Mouse (Mus musculus) kidney, postnatal 0 days (tissue): ENCODE results near the gene Rin2. TPM values are rescaled to one million over a fixed set of nuclear protein-coding genes. Genes with fewer than 3 reads are reported as not detected.

Experiments
- ATAC-seq: fragments of 200-750 bp; cut with Nextera tagmentation; replicated peaks from 2 replicates; pipeline ENCODE4 v1.8.0; 2017; ENCODE audit warnings: low read depth, moderate number of reproducible peaks, moderate TSS enrichment, moderate library complexity; ENCODE audit not compliant: low FRiP score
- DNase-seq: peaks from one replicate; pipeline ENCODE4 v3.0.0-alpha.2; 2016; ENCODE audit warnings: low spot score
- H3K27ac ChIP-seq: fragments of 300-500 bp; sonication (generic); 2 replicates; pipeline ENCODE4 v1.5.1; 2014; ENCODE audit warnings: mild to moderate bottlenecking
- H3K27me3 ChIP-seq: fragments of 300-500 bp; sonication (generic); 2 replicates; pipeline ENCODE4 v1.6.1; 2014; ENCODE audit warnings: low read length, mixed read lengths; ENCODE audit not compliant: insufficient read depth
- H3K36me3 ChIP-seq: fragments of 300-500 bp; sonication (generic); 2 replicates; pipeline ENCODE4 v1.6.1; 2014; ENCODE audit warnings: low read length, mixed read lengths; ENCODE audit not compliant: insufficient read depth
- H3K4me1 ChIP-seq: fragments of 300-500 bp; sonication (generic); replicated peaks from 2 replicates; pipeline ENCODE4 v1.6.1; 2014; ENCODE audit warnings: antibody characterized with exemption, low read length, mixed read lengths; ENCODE audit not compliant: insufficient read depth
- H3K4me2 ChIP-seq: fragments of 300-500 bp; sonication (generic); 2 replicates; pipeline ENCODE4 v1.6.1; 2014; ENCODE audit warnings: mild to moderate bottlenecking, low read length, moderate library complexity, mixed read lengths
- H3K4me3 ChIP-seq: fragments of 300-500 bp; sonication (generic); replicated peaks from 2 replicates; pipeline ENCODE4 v1.5.1; 2014; ENCODE audit warnings: low read depth, low read length
- H3K9ac ChIP-seq: fragments of 300-500 bp; sonication (generic); 2 replicates; pipeline ENCODE4 v1.6.1; 2014; ENCODE audit warnings: low read depth, low read length
- H3K9me3 ChIP-seq: fragments of 300-500 bp; sonication (generic); replicated peaks from 2 replicates; pipeline ENCODE4 v1.6.1; 2016; ENCODE audit warnings: low read length, inconsistent platforms, mixed read lengths
- CTCF ChIP-seq: IDR thresholded peaks from 2 replicates; pipeline ENCODE4 v1.5.1; 2016; ENCODE audit warnings: antibody characterized with exemption, low read depth, mild to moderate bottlenecking, moderate library complexity
- WGBS: fragments of 180-500 bp; shearing (Covaris S2); extraction: QIAGEN DNeasy Blood & Tissue Kit; methylation state at CpG from one replicate; pipeline ENCODE4 v1.1.7; 2014; 5-methylcytosine and 5-hydroxymethylcytosine counted together
- polyA plus RNA-seq: library from polyadenylated mRNA; unstranded; fragments of >200 nt; fragmentation: Nextera tagmentation; extraction: Ambion mirVana; gene quantifications from 2 replicates; pipeline ENCODE4 v1.2.1, GENCODE M21; 2015

Rin2 gene
- polyA plus RNA-seq, 1 experiment from 2014 or later: 23.8 TPM

- no peak overlapping the region for H3K27ac ChIP-seq
- no peaks in the 10 kb centered on the region for H3K4me1 ChIP-seq
- ATAC-seq (no peak), DNase-seq (peak; percentile 63)
- no peaks in the 10 kb centered on the region for H3K27me3 ChIP-seq
- no peak overlapping the region for H3K9ac ChIP-seq
- peaks cover 3% of the 10 kb centered on the region; the same call in 1 of the 2 replicates for H3K36me3 ChIP-seq
- no peak for TF ChIP-seq CTCF
- 27% methylated on average over 5 of the region's 5 CpGs for WGBS
- H3K4me3 ChIP-seq: no peak overlapping the region
- no peaks in the 10 kb centered on the region for H3K9me3 ChIP-seq
- H3K4me2 ChIP-seq: no peak overlapping the region
Observed at GRCm38 (mm10) chr2:145737196-145737595, 62.2 kb downstream of the Rin2 start.

GRCm38 (mm10) chr2:145740729-145741128, 65.7 kb downstream of the Rin2 start:
- 97% methylated on average over 5 of the region's 5 CpGs for WGBS
- ATAC-seq (no peak), DNase-seq (no peak)
- no peak for TF ChIP-seq CTCF
- no peak overlapping the region for H3K27ac ChIP-seq
- H3K36me3 ChIP-seq: peaks cover 5% of the 10 kb centered on the region; the same call in 1 of the 2 replicates
- H3K9ac ChIP-seq: no peak overlapping the region
- H3K4me2 ChIP-seq: no peak overlapping the region
- no peaks in the 10 kb centered on the region for H3K27me3 ChIP-seq
- H3K9me3 ChIP-seq: no peaks in the 10 kb centered on the region
- no peak overlapping the region for H3K4me3 ChIP-seq
- no peaks in the 10 kb centered on the region for H3K4me1 ChIP-seq

GRCm38 (mm10) chr2:145742795-145743710, 68.0 kb downstream of the Rin2 start:
- 37% methylated on average over 13 of the region's 13 CpGs for WGBS
- H3K27me3 ChIP-seq: no peaks in the 10 kb centered on the region
- no peak overlapping the region for H3K4me2 ChIP-seq
- H3K9ac ChIP-seq: no peak overlapping the region
- no peak overlapping the region for H3K27ac ChIP-seq
- no peak for TF ChIP-seq CTCF
- no peak overlapping the region for H3K4me3 ChIP-seq
- DNase-seq (no peak), ATAC-seq (no peak)
- H3K4me1 ChIP-seq: no peaks in the 10 kb centered on the region
- H3K36me3 ChIP-seq: peaks cover 5% of the 10 kb centered on the region; the same call in 1 of the 2 replicates
- no peaks in the 10 kb centered on the region for H3K9me3 ChIP-seq

GRCm38 (mm10) chr2:145746406-145746805, 71.4 kb downstream of the Rin2 start:
- Histone ChIP-seq H3K9me3 (no peaks in the 10 kb centered on the region), H3K36me3 (0 out of 2 replicates have a peak, but pooled peaks cover 2% of the 10 kb centered on the region), H3K27ac (no peak overlapping the region), H3K4me1 (no peaks in the 10 kb centered on the region), H3K9ac (no peak overlapping the region), H3K4me3 (no peak overlapping the region), H3K4me2 (no peak overlapping the region), H3K27me3 (no peaks in the 10 kb centered on the region)
- DNase-seq (no peak), ATAC-seq (no peak)
- TF ChIP-seq CTCF: no peak
- 76% methylated on average over 1 of the region's 1 CpGs for WGBS

GRCm38 (mm10) chr2:145749645-145750044, 74.6 kb downstream of the Rin2 start:
- H3K4me2 ChIP-seq: no peak overlapping the region
- no peaks in the 10 kb centered on the region for H3K27me3 ChIP-seq
- no peaks in the 10 kb centered on the region for H3K9me3 ChIP-seq
- DNase-seq (no peak), ATAC-seq (no peak)
- H3K4me1 ChIP-seq: no peaks in the 10 kb centered on the region
- no peak overlapping the region for H3K4me3 ChIP-seq
- no peak overlapping the region for H3K27ac ChIP-seq
- no peak overlapping the region for H3K9ac ChIP-seq
- 0 out of 2 replicates have a peak, but pooled peaks cover 4% of the 10 kb centered on the region for H3K36me3 ChIP-seq
- WGBS: 48% methylated on average over 5 of the region's 5 CpGs
- TF ChIP-seq CTCF: no peak

- WGBS: 77% methylated on average over 6 of the region's 6 CpGs
- no peak for ATAC-seq
- TF ChIP-seq CTCF: no peak
- H3K4me1 ChIP-seq: no peaks in the 10 kb centered on the region
- no peaks in the 10 kb centered on the region for H3K27me3 ChIP-seq
- H3K27ac ChIP-seq: no peak overlapping the region
- H3K4me2 ChIP-seq: no peak overlapping the region
- no peak overlapping the region for H3K9ac ChIP-seq
- H3K9me3 ChIP-seq: no peaks in the 10 kb centered on the region
- DNase-seq: no peak
- H3K4me3 ChIP-seq: no peak overlapping the region
- 0 out of 2 replicates have a peak, but pooled peaks cover 4% of the 10 kb centered on the region for H3K36me3 ChIP-seq
Observed at GRCm38 (mm10) chr2:145752572-145752971, 77.6 kb downstream of the Rin2 start.
